Mouse (Mus musculus) spleen, adult 12 weeks (tissue): ENCODE data around the gene Trim28.
A peak's percentile ranks its signal among the peaks of the same experiment; 100 is the strongest.

Experiments
- DNase-seq: peaks from one replicate; pipeline ENCODE4 v3.0.0; 2022; ENCODE audit warnings: low spot score

Trim28 gene

GRCm38 (mm10) chr7:12998851-12999250, at the start of gene Trim28:
Gene Trim28, plus strand, starts transcription at chr7:12999114.
- no peak for DNase-seq

GRCm38 (mm10) chr7:12949872-12950229, 49.1 kb upstream of the Trim28 start:
- DNase-seq = no peak

- no peak for DNase-seq
Measured at GRCm38 (mm10) chr7:12954896-12955295, 44.0 kb upstream of the Trim28 start.

DNA sequence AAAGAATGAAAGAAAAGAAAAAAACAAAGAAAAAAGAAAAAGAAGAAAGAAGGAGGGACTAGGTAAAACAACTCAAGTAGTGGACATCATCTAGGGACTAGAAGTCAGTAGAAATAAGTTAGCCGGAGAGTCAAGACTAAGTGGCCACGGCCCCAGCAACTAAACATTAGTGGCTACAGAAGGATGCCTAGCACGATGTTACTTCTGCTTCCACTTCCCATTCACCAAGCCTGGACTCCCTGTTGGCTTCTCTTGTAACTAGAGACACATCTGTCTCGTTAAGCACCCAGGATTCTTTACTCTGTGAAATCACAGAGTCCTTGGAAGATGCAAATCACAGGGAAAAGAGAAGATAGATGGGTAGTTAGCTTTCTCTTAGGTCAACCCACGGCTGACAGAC, 41.4 kb upstream of the Trim28 start:
- no peak for DNase-seq

- no peak for DNase-seq
Measured at GRCm38 (mm10) chr7:12958948-12959347, 40.0 kb upstream of the Trim28 start.

- no peak for DNase-seq
Measured at GRCm38 (mm10) chr7:12959718-12960117, 39.2 kb upstream of the Trim28 start.

GRCm38 (mm10) chr7:12961511-12962141, 37.3 kb upstream of the Trim28 start:
- DNase-seq = peak; percentile 52

DNA sequence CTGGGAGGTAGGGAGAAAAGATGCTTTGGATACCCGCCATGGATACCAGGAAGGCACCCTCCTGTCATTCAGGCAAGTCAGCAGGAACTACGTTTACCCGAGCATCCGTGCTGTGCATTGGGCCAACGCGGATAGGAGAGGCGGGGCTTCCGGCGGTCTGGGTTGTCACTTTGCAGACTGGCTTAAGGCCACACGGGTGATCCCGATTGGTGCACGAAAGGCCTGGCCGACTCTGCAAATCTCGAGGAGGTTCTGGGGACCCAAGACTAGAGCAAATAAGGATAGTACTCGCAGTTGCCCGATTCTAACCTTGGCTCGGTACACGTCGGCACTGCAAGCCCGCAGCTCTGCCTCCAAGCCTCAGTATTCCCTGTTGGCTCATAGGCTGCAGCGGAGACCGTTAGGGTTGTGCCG, 33.2 kb upstream of the Trim28 start, which contains the start of gene Zfp324:
Gene Zfp324, plus strand, starts transcription at position 161 of the 414 bp plus-strand sequence.
- DNase-seq = peak; percentile 76

- peak; percentile 66 for DNase-seq
Measured at GRCm38 (mm10) chr7:12966104-12966845, 32.6 kb upstream of the Trim28 start.

- DNase-seq = no peak
Measured at GRCm38 (mm10) chr7:12970906-12971305, 28.0 kb upstream of the Trim28 start.

- DNase-seq = peak; percentile 94
Measured at GRCm38 (mm10) chr7:12977682-12978389, 21.1 kb upstream of the Trim28 start, which contains the start of gene Zfp446. Gene Zfp446, plus strand, starts transcription at chr7:12977848.

GRCm38 (mm10) chr7:12978931-12979722, 19.8 kb upstream of the Trim28 start:
- no peak for DNase-seq

- no peak for DNase-seq
Measured at GRCm38 (mm10) chr7:12979776-12980175, 19.1 kb upstream of the Trim28 start.

GRCm38 (mm10) chr7:12980291-12980690, 18.6 kb upstream of the Trim28 start:
- no peak for DNase-seq

DNA sequence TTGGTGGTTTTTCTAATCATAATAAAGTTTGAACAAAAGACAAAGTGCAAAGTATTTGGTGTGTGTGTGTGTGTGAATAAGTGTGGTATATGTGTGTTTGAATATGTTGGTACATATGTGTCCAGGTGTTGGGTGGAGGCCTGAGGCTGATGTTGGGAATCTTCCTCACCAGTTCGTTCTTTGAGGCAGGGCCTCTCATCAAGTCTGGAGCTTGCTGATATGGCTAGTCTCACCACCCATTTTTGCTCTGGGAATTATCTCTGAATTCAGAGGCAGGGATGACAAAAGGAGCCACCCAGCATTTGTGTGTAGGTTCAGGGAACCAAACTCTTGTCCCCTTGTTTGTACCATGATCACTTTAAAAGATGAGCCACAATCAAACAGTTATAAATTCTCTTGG, 13.2 kb upstream of the Trim28 start:
- no peak for DNase-seq

GRCm38 (mm10) chr7:12986906-12987305, 12.0 kb upstream of the Trim28 start:
- DNase-seq = no peak

GRCm38 (mm10) chr7:12987409-12988189, 11.3 kb upstream of the Trim28 start:
- no peak for DNase-seq

DNA sequence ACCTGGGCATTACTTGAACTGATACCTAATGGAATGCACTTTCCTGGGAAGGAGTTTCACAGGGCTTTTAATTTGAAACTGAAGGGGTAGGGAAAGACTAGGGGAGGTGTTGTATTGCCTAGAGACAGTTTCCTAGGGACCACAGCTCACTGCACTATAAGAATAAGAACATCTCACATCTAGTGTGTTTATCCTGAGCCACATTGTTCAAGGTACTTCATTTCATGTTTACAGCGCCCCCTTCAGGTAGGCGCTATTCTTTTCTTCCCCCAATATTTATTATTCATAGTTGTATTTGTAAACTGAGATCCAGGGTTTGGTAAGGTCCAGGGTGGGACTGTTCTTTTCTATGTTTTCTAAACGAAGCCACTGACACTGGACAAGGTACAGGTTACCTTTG, 6.7 kb upstream of the Trim28 start:
- no peak for DNase-seq

DNA sequence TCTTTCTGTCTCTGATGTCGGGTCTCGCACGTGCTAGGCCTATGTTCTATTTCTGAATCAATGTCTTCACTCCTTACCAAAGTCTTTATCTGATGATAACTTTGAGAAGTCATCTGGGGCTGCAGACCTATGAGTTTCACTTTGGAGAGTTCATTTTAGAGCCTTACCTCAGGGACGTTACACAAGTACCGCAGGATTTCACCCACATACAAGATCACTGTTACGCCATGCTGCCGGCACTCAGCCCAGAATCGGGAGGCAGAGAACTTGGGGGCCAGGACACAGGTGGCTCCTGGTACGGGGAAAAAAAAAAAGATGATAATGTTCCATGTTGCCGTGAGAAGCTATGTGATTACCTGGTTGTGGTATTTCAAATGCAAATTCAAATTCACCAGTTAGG, 5.8 kb upstream of the Trim28 start:
- no peak for DNase-seq

GRCm38 (mm10) chr7:12995862-12996261, 3.1 kb upstream of the Trim28 start:
- no peak for DNase-seq

DNA sequence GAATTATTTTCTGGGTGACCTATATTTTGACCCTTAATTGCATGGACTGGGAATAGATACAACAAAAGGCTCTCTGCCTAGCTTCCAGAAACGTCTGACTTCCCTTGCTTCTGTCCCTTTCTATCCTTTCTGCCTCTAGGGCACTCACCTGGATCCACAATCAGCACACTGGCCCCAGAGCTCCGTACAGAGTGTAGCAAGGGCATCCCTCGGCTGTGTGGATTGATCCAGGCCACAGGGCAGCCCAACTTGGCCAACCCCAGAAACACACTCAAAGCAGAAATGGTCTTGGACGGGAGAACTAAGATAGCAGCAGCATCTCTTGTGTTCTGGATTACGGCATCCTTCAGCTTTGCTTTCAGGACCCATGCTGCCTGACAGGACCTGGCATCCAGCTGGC, 1.7 kb upstream of the Trim28 start:
- DNase-seq = no peak
